Mouse (Mus musculus) neural tube, embryonic 11.5 days (tissue): ENCODE measurements at regions not wholly inside any gene's neighbourhood (a gene's known extent, or its start where the extent isn't known, plus 50 kb on each side); places are given as distances from the start of the nearest gene placed in this dataset.

Experiments
- ATAC-seq: fragments of 200-750 bp; cut with Nextera tagmentation; 2 replicates; pipeline ENCODE4 v1.8.0; 2017; ENCODE audit warnings: moderate number of reproducible peaks, mild to moderate bottlenecking, moderate TSS enrichment, moderate library complexity; ENCODE audit not compliant: insufficient read depth, low FRiP score, low TSS enrichment
- DNase-seq: peaks from one replicate; pipeline ENCODE4 v3.0.0-alpha.2; 2015; ENCODE audit warnings: low spot score
- H3K27ac ChIP-seq: fragments of 300-500 bp; sonication (generic); 2 replicates; pipeline ENCODE4 v1.5.1; 2014; ENCODE audit warnings: low read depth, mild to moderate bottlenecking, low read length
- H3K27me3 ChIP-seq: fragments of 300-500 bp; sonication (generic); 2 replicates; pipeline ENCODE4 v1.6.1; 2014; ENCODE audit warnings: mild to moderate bottlenecking, low read length, mixed read lengths; ENCODE audit not compliant: control insufficient read depth, insufficient read depth
- H3K36me3 ChIP-seq: fragments of 300-500 bp; sonication (generic); 2 replicates; pipeline ENCODE4 v1.6.1; 2014; ENCODE audit warnings: mild to moderate bottlenecking, low read length, moderate library complexity, mixed read lengths; ENCODE audit not compliant: control insufficient read depth, insufficient read depth
- H3K4me1 ChIP-seq: fragments of 300-500 bp; sonication (generic); 2 replicates; pipeline ENCODE4 v1.6.1; 2014; ENCODE audit warnings: low read length, mixed read lengths; ENCODE audit not compliant: control insufficient read depth, insufficient read depth
- H3K4me2 ChIP-seq: fragments of 300-500 bp; sonication (generic); 2 replicates; pipeline ENCODE4 v1.6.1; 2014; ENCODE audit warnings: low read depth, mild to moderate bottlenecking, moderate library complexity
- H3K4me3 ChIP-seq: fragments of 300-500 bp; sonication (generic); 2 replicates; pipeline ENCODE4 v1.5.1; 2014; ENCODE audit warnings: low read depth, low read length
- H3K9ac ChIP-seq: fragments of 300-500 bp; sonication (generic); 2 replicates; pipeline ENCODE4 v1.6.1; 2014; ENCODE audit warnings: mild to moderate bottlenecking, low read length
- H3K9me3 ChIP-seq: fragments of 300-500 bp; sonication (generic); 2 replicates; pipeline ENCODE4 v1.6.1; 2016; ENCODE audit warnings: low read length; ENCODE audit not compliant: control insufficient read depth
- WGBS: fragments of 180-500 bp; shearing (Covaris S2); extraction: QIAGEN DNeasy Blood & Tissue Kit; methylation state at CpG from one replicate; pipeline ENCODE4 v1.1.7; 2014; 5-methylcytosine and 5-hydroxymethylcytosine counted together

- Histone ChIP-seq H3K9ac (no peak overlapping the region), H3K4me3 (no peak overlapping the region), H3K4me1 (peaks cover 3% of the 10 kb centered on the region; the same call in 1 of the 2 replicates), H3K27me3 (no peaks in the 10 kb centered on the region), H3K4me2 (no peak overlapping the region), H3K36me3 (no peaks in the 10 kb centered on the region), H3K27ac (no peak overlapping the region), H3K9me3 (no peaks in the 10 kb centered on the region)
- 93% methylated on average over 6 of the region's 6 CpGs for WGBS
- ATAC-seq (no peak), DNase-seq (no peak)
Observed at GRCm38 (mm10) chr6:31083701-31084100, 124.8 kb upstream of the Klf14 start.

GRCm38 (mm10) chr6:31085063-31085759, 126.3 kb upstream of the Klf14 start:
- H3K4me2 ChIP-seq = no peak overlapping the region
- no peak for DNase-seq
- no peak for ATAC-seq
- H3K9ac ChIP-seq = no peak overlapping the region
- H3K36me3 ChIP-seq = no peaks in the 10 kb centered on the region
- no peak overlapping the region for H3K27ac ChIP-seq
- 92% methylated on average over 8 of the region's 8 CpGs for WGBS
- H3K27me3 ChIP-seq = no peaks in the 10 kb centered on the region
- H3K4me3 ChIP-seq = no peak overlapping the region
- peaks cover 7% of the 10 kb centered on the region; the same call in 1 of the 2 replicates for H3K4me1 ChIP-seq
- H3K9me3 ChIP-seq = no peaks in the 10 kb centered on the region

- H3K27ac ChIP-seq = no peak overlapping the region
- H3K9me3 ChIP-seq = no peaks in the 10 kb centered on the region
- H3K4me2 ChIP-seq = no peak overlapping the region
- ATAC-seq = no peak
- H3K4me1 ChIP-seq = peaks cover 7% of the 10 kb centered on the region; the same call in 1 of the 2 replicates
- 67% methylated on average over 9 of the region's 9 CpGs for WGBS
- H3K27me3 ChIP-seq = no peaks in the 10 kb centered on the region
- H3K36me3 ChIP-seq = no peaks in the 10 kb centered on the region
- DNase-seq = no peak
- H3K9ac ChIP-seq = no peak overlapping the region
- H3K4me3 ChIP-seq = no peak overlapping the region
Observed at GRCm38 (mm10) chr6:31085760-31086108, 126.9 kb upstream of the Klf14 start.

- no peak overlapping the region for H3K4me2 ChIP-seq
- H3K4me3 ChIP-seq = no peak overlapping the region
- peaks cover 7% of the 10 kb centered on the region; the same call in 1 of the 2 replicates for H3K4me1 ChIP-seq
- H3K36me3 ChIP-seq = no peaks in the 10 kb centered on the region
- DNase-seq (no peak), ATAC-seq (no peak)
- WGBS = 90% methylated on average over 5 of the region's 5 CpGs
- no peak overlapping the region for H3K27ac ChIP-seq
- H3K27me3 ChIP-seq = no peaks in the 10 kb centered on the region
- no peaks in the 10 kb centered on the region for H3K9me3 ChIP-seq
- H3K9ac ChIP-seq = no peak overlapping the region
Observed at GRCm38 (mm10) chr6:31086283-31086682, 127.4 kb upstream of the Klf14 start.

GRCm38 (mm10) chr6:31086798-31087360, 128.0 kb upstream of the Klf14 start:
- no peak overlapping the region for H3K27ac ChIP-seq
- 80% methylated on average over 7 of the region's 7 CpGs for whole genome bisulfite sequencing

GRCm38 (mm10) chr6:31087511-31087910, 128.6 kb upstream of the Klf14 start:
- Histone ChIP-seq H3K36me3 (no peaks in the 10 kb centered on the region), H3K9me3 (no peaks in the 10 kb centered on the region), H3K9ac (no peak overlapping the region), H3K4me1 (peaks cover 7% of the 10 kb centered on the region; the same call in 1 of the 2 replicates), H3K4me2 (no peak overlapping the region), H3K27ac (no peak overlapping the region), H3K27me3 (no peaks in the 10 kb centered on the region), H3K4me3 (no peak overlapping the region)
- WGBS = 30% methylated on average over 4 of the region's 4 CpGs
- ATAC-seq = no peak
- no peak for DNase-seq

More at GRCm38 (mm10) chr6:31086798-31087360, 128.0 kb upstream of the Klf14 start:
- Histone ChIP-seq H3K4me2 (no peak overlapping the region), H3K4me3 (no peak overlapping the region), H3K36me3 (no peaks in the 10 kb centered on the region), H3K27me3 (no peaks in the 10 kb centered on the region), H3K4me1 (peaks cover 7% of the 10 kb centered on the region; the same call in 1 of the 2 replicates), H3K9me3 (no peaks in the 10 kb centered on the region), H3K9ac (no peak overlapping the region)
- ATAC-seq = no peak
- no peak for DNase-seq

GRCm38 (mm10) chr6:31088147-31088972, 129.5 kb upstream of the Klf14 start:
- Histone ChIP-seq H3K9me3 (no peaks in the 10 kb centered on the region), H3K4me2 (peak overlapping the region; percentile 45), H3K36me3 (no peaks in the 10 kb centered on the region), H3K4me1 (peaks cover 7% of the 10 kb centered on the region; the same call in 1 of the 2 replicates), H3K4me3 (0 out of 2 replicates have a peak overlapping the region, but pooled peaks have one; percentile 11), H3K27me3 (no peaks in the 10 kb centered on the region), H3K27ac (no peak overlapping the region), H3K9ac (no peak overlapping the region; the same call in 1 of the 2 replicates)
- WGBS = 20% methylated on average over 18 of the region's 18 CpGs
- ATAC-seq (peak; percentile 63), DNase-seq (peak; percentile 35)

- H3K27ac ChIP-seq = no peak overlapping the region
- H3K36me3 ChIP-seq = no peaks in the 10 kb centered on the region
- ATAC-seq (peak; percentile 27; the same call in 1 of the 2 replicates), DNase-seq (no peak)
- no peak overlapping the region for H3K4me3 ChIP-seq
- peaks cover 7% of the 10 kb centered on the region; the same call in 1 of the 2 replicates for H3K4me1 ChIP-seq
- H3K9ac ChIP-seq = 0 out of 2 replicates have a peak overlapping the region, but pooled peaks have one; percentile 5
- H3K27me3 ChIP-seq = no peaks in the 10 kb centered on the region
- WGBS = 30% methylated on average over 5 of the region's 5 CpGs
- no peaks in the 10 kb centered on the region for H3K9me3 ChIP-seq
- peak overlapping the region; percentile 45 for H3K4me2 ChIP-seq
Observed at GRCm38 (mm10) chr6:31088973-31089368, 130.1 kb upstream of the Klf14 start.
